Mouse (Mus musculus): ENCODE results near the gene Glipr2. TPM values are rescaled to one million over a fixed set of nuclear protein-coding genes. Genes with fewer than 3 reads are reported as not detected.
A peak's percentile ranks its signal among the peaks of the same experiment; 100 is the strongest.

Gene Glipr2
- polyA plus RNA-seq, 1 experiment from 2014 or later, result 70.9 TPM

GRCm38 (mm10) chr4:44013391-44014070 is 56.3 kb downstream of the Glipr2 start:
- WGBS, result 28% methylated on average over 11 of the region's 11 CpGs
- Histone ChIP-seq H3K9ac (peak overlapping the region; percentile 89), H3K27ac (replicated peaks) (no peak overlapping the region), H3K4me1 (replicated peaks) (peaks cover 39% of the 10 kb centered on the region), H3K4me3 (peak overlapping the region; percentile 98), H3K4me2 (peak overlapping the region; percentile 99), H3K36me3 (peaks cover 1% of the 10 kb centered on the region; the same call in 1 of the 2 replicates), H3K27me3 (no peaks in the 10 kb centered on the region), H3K9me3 (no peaks in the 10 kb centered on the region)
- ATAC-seq (ENCODE audit: low read depth), result no peak

- Histone ChIP-seq H3K4me1 (replicated peaks) (peaks cover 39% of the 10 kb centered on the region), H3K36me3 (peaks cover 27% of the 10 kb centered on the region), H3K9ac (no peak overlapping the region), H3K27me3 (no peaks in the 10 kb centered on the region), H3K4me2 (no peak overlapping the region), H3K4me3 (no peak overlapping the region), H3K9me3 (no peaks in the 10 kb centered on the region), H3K27ac (replicated peaks) (no peak overlapping the region)
- no peak for ATAC-seq (ENCODE audit: low read depth)
- WGBS, result 94% methylated on average over 4 of the region's 4 CpGs
These were observed 58.9 kb downstream of the Glipr2 start for GRCm38 (mm10) chr4:44016071-44016470.

- Histone ChIP-seq H3K36me3 (peaks cover 34% of the 10 kb centered on the region), H3K4me2 (no peak overlapping the region), H3K9me3 (no peaks in the 10 kb centered on the region), H3K27me3 (no peaks in the 10 kb centered on the region), H3K4me1 (replicated peaks) (peaks cover 33% of the 10 kb centered on the region), H3K4me3 (no peak overlapping the region), H3K9ac (no peak overlapping the region), H3K27ac (replicated peaks) (no peak overlapping the region)
- ATAC-seq (ENCODE audit: low read depth), result no peak
- 95% methylated on average over 12 of the region's 12 CpGs for WGBS
These were observed 59.6 kb downstream of the Glipr2 start for GRCm38 (mm10) chr4:44016791-44017190.

GRCm38 (mm10) chr4:44022323-44022722 is 65.1 kb downstream of the Glipr2 start:
- H3K27me3 ChIP-seq, result no peaks in the 10 kb centered on the region
- H3K9me3 ChIP-seq, result no peaks in the 10 kb centered on the region
- H3K36me3 ChIP-seq, result peaks cover 89% of the 10 kb centered on the region
- no peak overlapping the region for H3K4me3 ChIP-seq
- WGBS, result 91% methylated on average over 4 of the region's 4 CpGs
- ATAC-seq (ENCODE audit: low read depth), result no peak
- no peak overlapping the region for H3K27ac ChIP-seq (replicated peaks)
- H3K4me1 ChIP-seq (replicated peaks), result no peaks in the 10 kb centered on the region
- H3K9ac ChIP-seq, result no peak overlapping the region
- H3K4me2 ChIP-seq, result no peak overlapping the region

- H3K4me1 ChIP-seq (replicated peaks), result no peaks in the 10 kb centered on the region
- peaks cover 94% of the 10 kb centered on the region for H3K36me3 ChIP-seq
- no peaks in the 10 kb centered on the region for H3K9me3 ChIP-seq
- 88% methylated on average over 11 of the region's 11 CpGs for WGBS
- ATAC-seq (ENCODE audit: low read depth), result no peak
- no peak overlapping the region for H3K4me3 ChIP-seq
- H3K27ac ChIP-seq (replicated peaks), result no peak overlapping the region
- H3K27me3 ChIP-seq, result no peaks in the 10 kb centered on the region
- H3K9ac ChIP-seq, result no peak overlapping the region
- H3K4me2 ChIP-seq, result no peak overlapping the region
These were observed 65.6 kb downstream of the Glipr2 start for GRCm38 (mm10) chr4:44022766-44023165.

- ATAC-seq (ENCODE audit: low read depth), result no peak
- no peak overlapping the region for H3K27ac ChIP-seq (replicated peaks)
- H3K9me3 ChIP-seq, result no peaks in the 10 kb centered on the region
- 97% methylated on average over 9 of the region's 9 CpGs for WGBS
- no peak overlapping the region for H3K9ac ChIP-seq
- H3K4me2 ChIP-seq, result no peak overlapping the region
- no peaks in the 10 kb centered on the region for H3K4me1 ChIP-seq (replicated peaks)
- H3K36me3 ChIP-seq, result peaks cover 100% of the 10 kb centered on the region
- no peaks in the 10 kb centered on the region for H3K27me3 ChIP-seq
- no peak overlapping the region for H3K4me3 ChIP-seq
These were observed 66.5 kb downstream of the Glipr2 start for GRCm38 (mm10) chr4:44023681-44024080.

GRCm38 (mm10) chr4:44024241-44024640 is 67.0 kb downstream of the Glipr2 start:
- H3K4me2 ChIP-seq, result no peak overlapping the region

GRCm38 (mm10) chr4:44025570-44025969 is 68.4 kb downstream of the Glipr2 start:
- Histone ChIP-seq H3K9ac (no peak overlapping the region), H3K4me3 (no peak overlapping the region), H3K27me3 (no peaks in the 10 kb centered on the region), H3K9me3 (no peaks in the 10 kb centered on the region), H3K27ac (replicated peaks) (no peak overlapping the region), H3K4me1 (replicated peaks) (no peaks in the 10 kb centered on the region), H3K4me2 (no peak overlapping the region), H3K36me3 (peaks cover 100% of the 10 kb centered on the region)
- 89% methylated on average over 6 of the region's 6 CpGs for WGBS
- no peak for ATAC-seq (ENCODE audit: low read depth)

More at GRCm38 (mm10) chr4:44024241-44024640, 67.0 kb downstream of the Glipr2 start:
- no peaks in the 10 kb centered on the region for H3K4me1 ChIP-seq (replicated peaks)
- peaks cover 100% of the 10 kb centered on the region for H3K36me3 ChIP-seq
- no peak for ATAC-seq (ENCODE audit: low read depth)
- H3K27ac ChIP-seq (replicated peaks), result no peak overlapping the region
- H3K27me3 ChIP-seq, result no peaks in the 10 kb centered on the region
- no peaks in the 10 kb centered on the region for H3K9me3 ChIP-seq
- H3K9ac ChIP-seq, result no peak overlapping the region
- H3K4me3 ChIP-seq, result no peak overlapping the region
- 97% methylated on average over 6 of the region's 6 CpGs for WGBS

Other genes starting within 250 kb of the Glipr2 start
- gene Olfr71, start 247.1 kb upstream of the Glipr2 start, polyA plus RNA-seq (2015; fragmentation: Nextera tagmentation; extraction: Ambion mirVana), result 0.14 TPM in 1 of 2 replicates, not detected in the other
- gene Hrct1, start 230.2 kb upstream of the Glipr2 start, polyA plus RNA-seq (2015; fragmentation: Nextera tagmentation; extraction: Ambion mirVana), result 0.43 and 0.47 TPM in 2 replicates
- gene Spaar, start 227.4 kb upstream of the Glipr2 start, polyA plus RNA-seq (2015; fragmentation: Nextera tagmentation; extraction: Ambion mirVana), result not detected in 2 replicates
- not detected in 2 replicates for gene Olfr159, start 186.4 kb upstream of the Glipr2 start, polyA plus RNA-seq (2015; fragmentation: Nextera tagmentation; extraction: Ambion mirVana)
- not detected in 2 replicates for gene Olfr156, start 133.5 kb upstream of the Glipr2 start, polyA plus RNA-seq (2015; fragmentation: Nextera tagmentation; extraction: Ambion mirVana)
- gene Olfr157, start 117.2 kb upstream of the Glipr2 start, polyA plus RNA-seq (2015; fragmentation: Nextera tagmentation; extraction: Ambion mirVana), result not detected in 2 replicates
- gene Olfr155, start 105.8 kb upstream of the Glipr2 start, polyA plus RNA-seq (2015; fragmentation: Nextera tagmentation; extraction: Ambion mirVana), result not detected in 2 replicates
- 9.1 and 11.5 TPM in 2 replicates for gene Reck, start 81.9 kb upstream of the Glipr2 start, polyA plus RNA-seq (2015; fragmentation: Nextera tagmentation; extraction: Ambion mirVana)
- not detected in 2 replicates for gene Ccin, start 26.1 kb downstream of the Glipr2 start, polyA plus RNA-seq (2015; fragmentation: Nextera tagmentation; extraction: Ambion mirVana)
- 346 and 355 TPM in 2 replicates for gene Clta, start 47.1 kb downstream of the Glipr2 start, polyA plus RNA-seq (2015; fragmentation: Nextera tagmentation; extraction: Ambion mirVana)
- 23.3 and 25.4 TPM in 2 replicates for gene Gne, start 126.8 kb downstream of the Glipr2 start, polyA plus RNA-seq (2015; fragmentation: Nextera tagmentation; extraction: Ambion mirVana)

All from neural tube, embryonic 13.5 days (tissue).